Mouse (Mus musculus): ENCODE results near the gene Dnttip1.

GRCm38 (mm10) chr2:164700959-164701358 is 44.8 kb upstream of the Dnttip1 start:
- TF ChIP-seq CTCF (IDR thresholded peaks at IDR 0.05; ENCODE audit: extremely low read depth, insufficient read depth, low read length) = no peak
- TF ChIP-seq POLR2A (IDR thresholded peaks at IDR 0.05; ENCODE audit: extremely low read depth, insufficient read depth, low read length) = no peak

Data from cortical plate, adult 2 months (tissue).